Mouse (Mus musculus) adrenal gland, postnatal 4 days (tissue): ENCODE results near the gene Slc16a14. TPM values are rescaled to one million over a fixed set of nuclear protein-coding genes. Genes with fewer than 3 reads are reported as not detected.
"Not testable (repeated sequence)": the region's sequence is repeated elsewhere in the genome, so short reads cannot be mapped to it uniquely, and the experiment has no call there.

Experiments used
- DNase-seq, 2 experiments: peaks; one replicate each; pipeline ENCODE4 v3.0.0; 2021 to 2022; ENCODE audit warnings: low spot score in 2 of 2, mixed read lengths in 2 of 2
- long read RNA-seq, 2 experiments: library from polyadenylated mRNA; stranded (forward); transcript quantifications; one replicate each; pipeline ENCODE4 v2.0.0; 2021
- total RNA-seq, 2 experiments: library from RNA; stranded (reverse); gene quantifications; 2 replicates each; pipeline ENCODE4 v1.2.3; 2021

The Slc16a14 gene
- total RNA-seq, result 1 to 10 TPM; 3.6 to 5.1 TPM
- long read RNA-seq, experiment 1, result 0 reads
- long read RNA-seq, experiment 2, result 0 reads

- DNase-seq, result no peak
Observed at GRCm38 (mm10) chr1:84934503-84935333, at the start of gene Slc16a14. Gene Slc16a14, minus strand, starts transcription at chr1:84935134.

- not testable (repeated sequence) for DNase-seq
Observed at GRCm38 (mm10) chr1:84961779-84962178, 26.8 kb upstream of the Slc16a14 start.

- not testable (repeated sequence) for DNase-seq
Observed at GRCm38 (mm10) chr1:84957713-84958112, 22.8 kb upstream of the Slc16a14 start.

GRCm38 (mm10) chr1:84956771-84957170 is 21.8 kb upstream of the Slc16a14 start:
- not testable (repeated sequence) for DNase-seq

GRCm38 (mm10) chr1:84952456-84953181 is 17.7 kb upstream of the Slc16a14 start:
- peak in 1 of 2 experiments; percentile 1 for DNase-seq

- DNase-seq, result peak; percentile 31 to 46
Observed at GRCm38 (mm10) chr1:84951566-84951965, 16.6 kb upstream of the Slc16a14 start.

- DNase-seq, result no peak
Observed at GRCm38 (mm10) chr1:84947390-84947789, 12.5 kb upstream of the Slc16a14 start.

- DNase-seq, result no peak
Observed at GRCm38 (mm10) chr1:84945950-84946349, 11.0 kb upstream of the Slc16a14 start.

- DNase-seq, result no peak
Observed at GRCm38 (mm10) chr1:84943549-84943948, 8.6 kb upstream of the Slc16a14 start.

GRCm38 (mm10) chr1:84942666-84943065 is 7.7 kb upstream of the Slc16a14 start:
- no peak for DNase-seq

GRCm38 (mm10) chr1:84940322-84940721 is 5.4 kb upstream of the Slc16a14 start:
- no peak for DNase-seq

GRCm38 (mm10) chr1:84939466-84939865 is 4.5 kb upstream of the Slc16a14 start:
- no peak for DNase-seq

- DNase-seq, result no peak
Observed at GRCm38 (mm10) chr1:84936716-84937510, 2.0 kb upstream of the Slc16a14 start.

- DNase-seq, result no peak
Observed at GRCm38 (mm10) chr1:84935668-84936067, 734 bp upstream of the Slc16a14 start.

- no peak for DNase-seq
Observed at GRCm38 (mm10) chr1:84934151-84934502, 807 bp downstream of the Slc16a14 start.

- DNase-seq, result peak; percentile 56 to 59
Observed at GRCm38 (mm10) chr1:84933472-84934150, 1.3 kb downstream of the Slc16a14 start.

GRCm38 (mm10) chr1:84925599-84925998 is 9.3 kb downstream of the Slc16a14 start:
- DNase-seq, result no peak

GRCm38 (mm10) chr1:84924134-84924533 is 10.8 kb downstream of the Slc16a14 start:
- DNase-seq, result no peak

GRCm38 (mm10) chr1:84923432-84923831 is 11.5 kb downstream of the Slc16a14 start:
- DNase-seq, result no peak

GRCm38 (mm10) chr1:84918865-84919264 is 16.1 kb downstream of the Slc16a14 start:
- DNase-seq, result no peak

- no peak for DNase-seq
Observed at GRCm38 (mm10) chr1:84915010-84915409, 19.9 kb downstream of the Slc16a14 start.
